Mouse (Mus musculus) layer of hippocampus, adult 9-10 months (tissue): ENCODE measurements at regions not wholly inside any gene's neighbourhood (a gene's known extent, or its start where the extent isn't known, plus 50 kb on each side); places are given as distances from the start of the nearest gene placed in this dataset.
"Not testable (repeated sequence)": the region's sequence is repeated elsewhere in the genome, so short reads cannot be mapped to it uniquely, and the experiment has no call there.

Experiments
- DNase-seq: peaks from one replicate; pipeline ENCODE4 v3.0.0; 2022; ENCODE audit warnings: low spot score

- DNase-seq, result no peak
These were observed 435.6 kb upstream of the Htr2a start for GRCm38 (mm10) chr14:74205011-74205410.

- DNase-seq, result no peak
These were observed 422.7 kb upstream of the Htr2a start for GRCm38 (mm10) chr14:74217914-74218446.

GRCm38 (mm10) chr14:74219761-74220160 is 420.9 kb upstream of the Htr2a start:
- no peak for DNase-seq

GRCm38 (mm10) chr14:74222093-74222492 is 418.5 kb upstream of the Htr2a start:
- no peak for DNase-seq

- no peak for DNase-seq
These were observed 411.0 kb upstream of the Htr2a start for GRCm38 (mm10) chr14:74229560-74230187.

- no peak for DNase-seq
These were observed 400.4 kb upstream of the Htr2a start for GRCm38 (mm10) chr14:74240212-74240611.

- DNase-seq, result no peak
These were observed 391.3 kb upstream of the Htr2a start for GRCm38 (mm10) chr14:74249263-74249878.

GRCm38 (mm10) chr14:74250021-74250420 is 390.6 kb upstream of the Htr2a start:
- no peak for DNase-seq

- DNase-seq, result peak; percentile 24
These were observed 388.2 kb upstream of the Htr2a start for GRCm38 (mm10) chr14:74252189-74253145.

GRCm38 (mm10) chr14:74255000-74255399 is 385.6 kb upstream of the Htr2a start:
- no peak for DNase-seq

GRCm38 (mm10) chr14:74259437-74259836 is 381.2 kb upstream of the Htr2a start:
- no peak for DNase-seq

GRCm38 (mm10) chr14:74267086-74267485 is 373.6 kb upstream of the Htr2a start:
- DNase-seq, result no peak

GRCm38 (mm10) chr14:74294560-74294959 is 346.1 kb upstream of the Htr2a start:
- DNase-seq, result no peak

- DNase-seq, result no peak
These were observed 336.2 kb upstream of the Htr2a start for GRCm38 (mm10) chr14:74304483-74304882.

- DNase-seq, result no peak
These were observed 333.8 kb upstream of the Htr2a start for GRCm38 (mm10) chr14:74306717-74307307.

- not testable (repeated sequence) for DNase-seq
These were observed 331.2 kb upstream of the Htr2a start for GRCm38 (mm10) chr14:74309451-74309850.

GRCm38 (mm10) chr14:74327291-74327690 is 313.3 kb upstream of the Htr2a start:
- no peak for DNase-seq

GRCm38 (mm10) chr14:74350751-74351150 is 289.9 kb upstream of the Htr2a start:
- no peak for DNase-seq

- no peak for DNase-seq
These were observed 288.4 kb upstream of the Htr2a start for GRCm38 (mm10) chr14:74352286-74352685.

GRCm38 (mm10) chr14:74358730-74359444 is 281.8 kb upstream of the Htr2a start:
- DNase-seq, result no peak
